Mouse (Mus musculus): ENCODE data around the gene Slc30a10. TPM values are rescaled to one million over a fixed set of nuclear protein-coding genes. Genes with fewer than 3 reads are reported as not detected.

Slc30a10 gene
- polyA plus RNA-seq, 1 experiment from 2014 or later = not detected

- Histone ChIP-seq H3K36me3 (ENCODE audit: insufficient read depth, low read length) (no peaks in the 10 kb centered on the region), H3K4me3 (ENCODE audit: low read depth, low read length) (no peak overlapping the region), H3K27me3 (replicated peaks; ENCODE audit: insufficient read depth, low read length) (no peaks in the 10 kb centered on the region), H3K27ac (ENCODE audit: low read length) (no peak overlapping the region), H3K4me2 (replicated peaks; ENCODE audit: low read depth, low read length) (no peak overlapping the region), H3K9me3 (ENCODE audit: low read length) (no peaks in the 10 kb centered on the region), H3K4me1 (ENCODE audit: insufficient read depth, low read depth, low read length) (no peaks in the 10 kb centered on the region), H3K9ac (replicated peaks; ENCODE audit: low read depth) (no peak overlapping the region)
- no peak for TF ChIP-seq CTCF (IDR thresholded peaks at IDR 0.05)
- 66% methylated on average over 19 of the region's 19 CpGs for WGBS
- DNase-seq (ENCODE audit: low spot score) (no peak), ATAC-seq (no peak)
Measured at GRCm38 (mm10) chr1:185484281-185484680, 29.6 kb downstream of the Slc30a10 start.

GRCm38 (mm10) chr1:185489893-185490292, 35.2 kb downstream of the Slc30a10 start:
- DNase-seq (ENCODE audit: low spot score) = no peak
- H3K27me3 ChIP-seq (replicated peaks; ENCODE audit: insufficient read depth, low read length) = no peaks in the 10 kb centered on the region
- H3K9ac ChIP-seq (replicated peaks; ENCODE audit: low read depth) = no peak overlapping the region
- H3K9me3 ChIP-seq (ENCODE audit: low read length) = no peaks in the 10 kb centered on the region
- no peak overlapping the region for H3K4me2 ChIP-seq (replicated peaks; ENCODE audit: low read depth, low read length)
- ATAC-seq = no peak
- H3K36me3 ChIP-seq (ENCODE audit: insufficient read depth, low read length) = no peaks in the 10 kb centered on the region
- no peak overlapping the region for H3K4me3 ChIP-seq (ENCODE audit: low read depth, low read length)
- no peaks in the 10 kb centered on the region for H3K4me1 ChIP-seq (ENCODE audit: insufficient read depth, low read depth, low read length)
- 58% methylated on average over 6 of the region's 6 CpGs for WGBS
- no peak overlapping the region for H3K27ac ChIP-seq (ENCODE audit: low read length)
- TF ChIP-seq EP300 (IDR thresholded peaks at IDR 0.05) (no peak), CTCF (IDR thresholded peaks at IDR 0.05) (no peak)

GRCm38 (mm10) chr1:185490603-185491002, 36.0 kb downstream of the Slc30a10 start:
- no peak for ATAC-seq
- WGBS = 86% methylated on average over 2 of the region's 2 CpGs
- TF ChIP-seq CTCF (IDR thresholded peaks at IDR 0.05) = no peak
- no peak for TF ChIP-seq EP300 (IDR thresholded peaks at IDR 0.05)

GRCm38 (mm10) chr1:185493439-185494034, 38.9 kb downstream of the Slc30a10 start:
- WGBS = 51% methylated on average over 4 of the region's 4 CpGs
- H3K4me2 ChIP-seq (replicated peaks; ENCODE audit: low read depth, low read length) = no peak overlapping the region
- DNase-seq (ENCODE audit: low spot score) = no peak
- TF ChIP-seq EP300 (IDR thresholded peaks at IDR 0.05) (no peak), CTCF (IDR thresholded peaks at IDR 0.05) (no peak)
- H3K4me1 ChIP-seq (ENCODE audit: insufficient read depth, low read depth, low read length) = no peaks in the 10 kb centered on the region
- no peaks in the 10 kb centered on the region for H3K36me3 ChIP-seq (ENCODE audit: insufficient read depth, low read length)
- no peak for ATAC-seq
- H3K27ac ChIP-seq (ENCODE audit: low read length) = no peak overlapping the region
- no peak overlapping the region for H3K9ac ChIP-seq (replicated peaks; ENCODE audit: low read depth)
- no peaks in the 10 kb centered on the region for H3K27me3 ChIP-seq (replicated peaks; ENCODE audit: insufficient read depth, low read length)
- no peak overlapping the region for H3K4me3 ChIP-seq (ENCODE audit: low read depth, low read length)
- no peaks in the 10 kb centered on the region for H3K9me3 ChIP-seq (ENCODE audit: low read length)

More at GRCm38 (mm10) chr1:185490603-185491002, 36.0 kb downstream of the Slc30a10 start:
- H3K9ac ChIP-seq (replicated peaks; ENCODE audit: low read depth) = no peak overlapping the region
- no peak overlapping the region for H3K4me2 ChIP-seq (replicated peaks; ENCODE audit: low read depth, low read length)
- H3K9me3 ChIP-seq (ENCODE audit: low read length) = no peaks in the 10 kb centered on the region
- no peak overlapping the region for H3K27ac ChIP-seq (ENCODE audit: low read length)
- H3K4me3 ChIP-seq (ENCODE audit: low read depth, low read length) = no peak overlapping the region
- H3K27me3 ChIP-seq (replicated peaks; ENCODE audit: insufficient read depth, low read length) = no peaks in the 10 kb centered on the region
- no peaks in the 10 kb centered on the region for H3K36me3 ChIP-seq (ENCODE audit: insufficient read depth, low read length)
- H3K4me1 ChIP-seq (ENCODE audit: insufficient read depth, low read depth, low read length) = no peaks in the 10 kb centered on the region
- no peak for DNase-seq (ENCODE audit: low spot score)

- WGBS = 53% methylated on average over 14 of the region's 14 CpGs
- Histone ChIP-seq H3K27ac (ENCODE audit: low read length) (no peak overlapping the region), H3K36me3 (ENCODE audit: insufficient read depth, low read length) (no peaks in the 10 kb centered on the region), H3K4me1 (ENCODE audit: insufficient read depth, low read depth, low read length) (no peaks in the 10 kb centered on the region), H3K27me3 (replicated peaks; ENCODE audit: insufficient read depth, low read length) (no peaks in the 10 kb centered on the region), H3K4me3 (ENCODE audit: low read depth, low read length) (no peak overlapping the region), H3K4me2 (replicated peaks; ENCODE audit: low read depth, low read length) (no peak overlapping the region), H3K9me3 (ENCODE audit: low read length) (no peaks in the 10 kb centered on the region), H3K9ac (replicated peaks; ENCODE audit: low read depth) (no peak overlapping the region)
- ATAC-seq (no peak), DNase-seq (ENCODE audit: low spot score) (no peak)
- no peak for TF ChIP-seq CTCF (IDR thresholded peaks at IDR 0.05)
Measured at GRCm38 (mm10) chr1:185496791-185497460, 42.3 kb downstream of the Slc30a10 start.

- no peak overlapping the region for H3K4me2 ChIP-seq (replicated peaks; ENCODE audit: low read depth, low read length)
- H3K9ac ChIP-seq (replicated peaks; ENCODE audit: low read depth) = no peak overlapping the region
- no peaks in the 10 kb centered on the region for H3K36me3 ChIP-seq (ENCODE audit: insufficient read depth, low read length)
- no peaks in the 10 kb centered on the region for H3K9me3 ChIP-seq (ENCODE audit: low read length)
- H3K27me3 ChIP-seq (replicated peaks; ENCODE audit: insufficient read depth, low read length) = no peaks in the 10 kb centered on the region
- no peak overlapping the region for H3K4me3 ChIP-seq (ENCODE audit: low read depth, low read length)
- no peak overlapping the region for H3K27ac ChIP-seq (ENCODE audit: low read length)
- H3K4me1 ChIP-seq (ENCODE audit: insufficient read depth, low read depth, low read length) = no peaks in the 10 kb centered on the region
- no peak for ATAC-seq
- TF ChIP-seq EP300 (IDR thresholded peaks at IDR 0.05) (no peak), CTCF (IDR thresholded peaks at IDR 0.05) (no peak)
- no peak for DNase-seq (ENCODE audit: low spot score)
- WGBS = 75% methylated on average over 7 of the region's 7 CpGs
Measured at GRCm38 (mm10) chr1:185500602-185501001, 46.0 kb downstream of the Slc30a10 start.
